Mouse (Mus musculus): ENCODE data around the gene Gm8439. TPM values are rescaled to one million over a fixed set of nuclear protein-coding genes. Genes with fewer than 3 reads are reported as not detected.
"Not testable (repeated sequence)": the region's sequence is repeated elsewhere in the genome, so short reads cannot be mapped to it uniquely, and the experiment has no call there.

Gm8439 gene
- total and polyA plus RNA-seq, 3 experiments = not detected

GRCm38 (mm10) chr4:120586986-120587385 lies 1.6 kb upstream of the Gm8439 start:
- no peak overlapping the region for H3K4me3 ChIP-seq (ENCODE audit: low read depth, low read length)
- H3K36me3 ChIP-seq (replicated peaks) = no peaks in the 10 kb centered on the region
- peaks cover 39% of the 10 kb centered on the region for H3K27me3 ChIP-seq (ENCODE audit: insufficient read depth, low read length)
- no peak for TF ChIP-seq POLR2AphosphoS5 (IDR thresholded peaks at IDR 0.05; ENCODE audit: insufficient replicate concordance, low read depth, low read length)
- TF ChIP-seq CTCF (IDR thresholded peaks at IDR 0.05; ENCODE audit: low read depth, low read length) = no peak
- no peak for TF ChIP-seq TAL1 (conservative IDR thresholded peaks at IDR 0.05; ENCODE audit: low read depth, low read length)
- TF ChIP-seq GATA2 (IDR thresholded peaks at IDR 0.05; ENCODE audit: borderline replicate concordance, low read depth, low read length) = no peak
- no peak for TF ChIP-seq GATA1 (IDR thresholded peaks at IDR 0.05; ENCODE audit: borderline replicate concordance, low read length)
- ATAC-seq (ENCODE audit: extremely low read depth, insufficient number of reproducible peaks, low FRiP score, poor library complexity, severe bottlenecking) (no peak), DNase-seq (ENCODE audit: low spot score) (no peak)
- peaks cover 5% of the 10 kb centered on the region for H3K9me3 ChIP-seq (replicated peaks)
- H3K4me1 ChIP-seq (ENCODE audit: insufficient read depth, low read depth, low read length) = peaks cover 25% of the 10 kb centered on the region

GRCm38 (mm10) chr4:120589070-120589469 lies 525 bp downstream of the Gm8439 start:
- H3K27me3 ChIP-seq (ENCODE audit: insufficient read depth, low read length) = peaks cover 28% of the 10 kb centered on the region
- TF ChIP-seq GATA2 (IDR thresholded peaks at IDR 0.05; ENCODE audit: borderline replicate concordance, low read depth, low read length) (no peak), POLR2AphosphoS5 (IDR thresholded peaks at IDR 0.05; ENCODE audit: insufficient replicate concordance, low read depth, low read length) (no peak), TAL1 (conservative IDR thresholded peaks at IDR 0.05; ENCODE audit: low read depth, low read length) (no peak), CTCF (IDR thresholded peaks at IDR 0.05; ENCODE audit: low read depth, low read length) (no peak), GATA1 (IDR thresholded peaks at IDR 0.05; ENCODE audit: borderline replicate concordance, low read length) (no peak)
- no peak overlapping the region for H3K4me3 ChIP-seq (ENCODE audit: low read depth, low read length)
- no peaks in the 10 kb centered on the region for H3K9me3 ChIP-seq (replicated peaks)
- peaks cover 25% of the 10 kb centered on the region for H3K4me1 ChIP-seq (ENCODE audit: insufficient read depth, low read depth, low read length)
- no peak for ATAC-seq (ENCODE audit: extremely low read depth, insufficient number of reproducible peaks, low FRiP score, poor library complexity, severe bottlenecking)
- no peak for DNase-seq (ENCODE audit: low spot score)
- H3K36me3 ChIP-seq (replicated peaks) = no peaks in the 10 kb centered on the region

GRCm38 (mm10) chr4:120589815-120590422 lies 1.4 kb downstream of the Gm8439 start:
- Histone ChIP-seq H3K27me3 (ENCODE audit: insufficient read depth, low read length) (peaks cover 25% of the 10 kb centered on the region), H3K4me1 (ENCODE audit: insufficient read depth, low read depth, low read length) (peaks cover 29% of the 10 kb centered on the region), H3K9me3 (replicated peaks) (no peaks in the 10 kb centered on the region), H3K36me3 (replicated peaks) (no peaks in the 10 kb centered on the region), H3K4me3 (ENCODE audit: low read depth, low read length) (no peak overlapping the region)
- TF ChIP-seq CTCF (IDR thresholded peaks at IDR 0.05; ENCODE audit: low read depth, low read length) = peak; percentile 75
- TF ChIP-seq POLR2AphosphoS5 (IDR thresholded peaks at IDR 0.05; ENCODE audit: insufficient replicate concordance, low read depth, low read length) = no peak
- TF ChIP-seq GATA1 (IDR thresholded peaks at IDR 0.05; ENCODE audit: borderline replicate concordance, low read length) = no peak
- TF ChIP-seq TAL1 (conservative IDR thresholded peaks at IDR 0.05; ENCODE audit: low read depth, low read length) = no peak
- no peak for TF ChIP-seq GATA2 (IDR thresholded peaks at IDR 0.05; ENCODE audit: borderline replicate concordance, low read depth, low read length)
- DNase-seq (ENCODE audit: low spot score) = peak; percentile 71
- ATAC-seq (ENCODE audit: extremely low read depth, insufficient number of reproducible peaks, low FRiP score, poor library complexity, severe bottlenecking) = peak; percentile 85

- no peak for ATAC-seq (ENCODE audit: extremely low read depth, insufficient number of reproducible peaks, low FRiP score, poor library complexity, severe bottlenecking)
- no peak for DNase-seq (ENCODE audit: low spot score)
- H3K9me3 ChIP-seq (replicated peaks) = no peaks in the 10 kb centered on the region
- H3K4me3 ChIP-seq (ENCODE audit: low read depth, low read length) = no peak overlapping the region
- TF ChIP-seq GATA2 (IDR thresholded peaks at IDR 0.05; ENCODE audit: borderline replicate concordance, low read depth, low read length) (no peak), POLR2AphosphoS5 (IDR thresholded peaks at IDR 0.05; ENCODE audit: insufficient replicate concordance, low read depth, low read length) (no peak), TAL1 (conservative IDR thresholded peaks at IDR 0.05; ENCODE audit: low read depth, low read length) (no peak), CTCF (IDR thresholded peaks at IDR 0.05; ENCODE audit: low read depth, low read length) (no peak)
- H3K27me3 ChIP-seq (ENCODE audit: insufficient read depth, low read length) = peaks cover 19% of the 10 kb centered on the region
- H3K36me3 ChIP-seq (replicated peaks) = no peaks in the 10 kb centered on the region
- peaks cover 29% of the 10 kb centered on the region for H3K4me1 ChIP-seq (ENCODE audit: insufficient read depth, low read depth, low read length)
These were observed 2.4 kb downstream of the Gm8439 start for GRCm38 (mm10) chr4:120590973-120591372.

GRCm38 (mm10) chr4:120596210-120596609 lies 7.7 kb downstream of the Gm8439 start:
- not testable (repeated sequence) for DNase-seq (ENCODE audit: low spot score); H3K9me3 ChIP-seq (replicated peaks); H3K27me3 ChIP-seq (ENCODE audit: insufficient read depth, low read length); H3K36me3 ChIP-seq (replicated peaks); H3K4me3 ChIP-seq (ENCODE audit: low read depth, low read length); ATAC-seq (ENCODE audit: extremely low read depth, insufficient number of reproducible peaks, low FRiP score, poor library complexity, severe bottlenecking)
- peaks cover 23% of the 10 kb centered on the region for H3K4me1 ChIP-seq (ENCODE audit: insufficient read depth, low read depth, low read length)

- Histone ChIP-seq H3K36me3 (replicated peaks) (no peaks in the 10 kb centered on the region), H3K4me3 (ENCODE audit: low read depth, low read length) (no peak overlapping the region), H3K27me3 (ENCODE audit: insufficient read depth, low read length) (no peaks in the 10 kb centered on the region; the same call in 1 of the 2 replicates), H3K9me3 (replicated peaks) (no peaks in the 10 kb centered on the region), H3K4me1 (ENCODE audit: insufficient read depth, low read depth, low read length) (peaks cover 23% of the 10 kb centered on the region)
- ATAC-seq (ENCODE audit: extremely low read depth, insufficient number of reproducible peaks, low FRiP score, poor library complexity, severe bottlenecking) = no peak
- no peak for DNase-seq (ENCODE audit: low spot score)
- TF ChIP-seq TAL1 (conservative IDR thresholded peaks at IDR 0.05; ENCODE audit: low read depth, low read length) (no peak), CTCF (IDR thresholded peaks at IDR 0.05; ENCODE audit: low read depth, low read length) (no peak), GATA1 (IDR thresholded peaks at IDR 0.05; ENCODE audit: borderline replicate concordance, low read length) (no peak), POLR2AphosphoS5 (IDR thresholded peaks at IDR 0.05; ENCODE audit: insufficient replicate concordance, low read depth, low read length) (no peak), GATA2 (IDR thresholded peaks at IDR 0.05; ENCODE audit: borderline replicate concordance, low read depth, low read length) (no peak)
These were observed 10.4 kb downstream of the Gm8439 start for GRCm38 (mm10) chr4:120598922-120599321.

Measured in G1E (cell line).